Mouse (Mus musculus): Measurements from ENCODE around the gene Cdc42ep1.

DNA sequence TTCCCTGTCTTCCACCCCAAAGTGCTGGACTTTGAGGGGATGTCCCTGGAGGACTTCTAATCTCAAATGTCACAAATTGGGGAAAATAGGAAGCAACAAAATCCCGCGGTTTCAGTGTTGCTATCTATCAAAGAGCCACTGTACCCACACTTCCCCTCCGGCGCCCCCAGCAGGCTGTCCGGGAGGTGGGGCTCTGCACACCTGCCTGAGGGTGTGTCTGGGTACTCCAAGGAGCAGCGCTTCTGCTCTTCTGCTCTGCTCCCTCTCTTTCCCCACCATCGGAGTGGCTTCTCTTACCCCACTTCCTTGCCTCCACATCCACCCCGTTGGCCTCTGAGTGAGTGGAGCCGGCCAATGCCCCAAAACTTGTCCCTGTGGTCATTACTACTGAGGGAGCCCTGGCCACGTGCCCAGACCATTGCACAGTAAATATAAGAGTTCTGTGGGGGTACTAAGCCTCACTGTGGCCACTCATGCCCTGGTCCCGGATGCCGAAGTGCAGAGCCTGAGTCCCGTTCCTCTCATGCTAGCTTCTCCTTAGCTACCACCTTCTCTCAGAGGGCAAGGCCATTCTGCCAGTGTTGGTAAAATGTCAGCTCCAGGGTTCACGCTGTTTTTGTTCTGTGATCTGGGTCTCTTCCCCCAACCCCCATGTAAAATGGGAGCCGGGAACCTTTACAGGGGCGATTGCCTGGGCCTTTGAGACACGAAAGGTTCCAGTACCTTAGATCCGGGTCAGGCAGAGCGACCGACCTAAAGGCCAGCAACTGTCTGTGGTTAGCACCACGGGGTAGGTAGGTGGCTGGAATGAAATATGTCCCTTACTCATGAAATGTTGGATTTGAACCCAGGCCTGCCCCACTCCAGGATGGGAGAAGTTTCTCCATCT, 1.4 kb downstream of the Cdc42ep1 start:
- TF ChIP-seq POLR2A (IDR thresholded peaks at IDR 0.05; ENCODE audit: extremely low read depth, insufficient read depth, low read length) = no peak
- peak; percentile 19; the same call in 1 of the 2 replicates for TF ChIP-seq CTCF (IDR thresholded peaks at IDR 0.05; ENCODE audit: low read depth, low read length)
